Mouse (Mus musculus): ENCODE measurements at regions not wholly inside any gene's neighbourhood (a gene's known extent, or its start where the extent isn't known, plus 50 kb on each side); places are given as distances from the start of the nearest gene placed in this dataset.

GRCm38 (mm10) chr11:63791004-63791862, 130.9 kb downstream of the Hs3st3b1 start:
- no peak for TF ChIP-seq CTCF (IDR thresholded peaks at IDR 0.05; ENCODE audit: control insufficient read depth, insufficient read depth, low read length)
- TF ChIP-seq POLR2A (IDR thresholded peaks at IDR 0.05; ENCODE audit: borderline replicate concordance, control insufficient read depth, low read depth, low read length), result no peak
- Histone ChIP-seq H3K4me1 (ENCODE audit: control insufficient read depth, insufficient read depth, low read length) (no peaks in the 10 kb centered on the region), H3K27ac (ENCODE audit: control insufficient read depth, insufficient read depth, low read depth, low read length, poor library complexity) (no peak overlapping the region), H3K4me3 (replicated peaks; ENCODE audit: control insufficient read depth, low read depth, low read length) (no peak overlapping the region)
- 76% methylated on average over 13 of the region's 13 CpGs for WGBS

- Histone ChIP-seq H3K4me1 (ENCODE audit: control insufficient read depth, insufficient read depth, low read length) (no peaks in the 10 kb centered on the region), H3K4me3 (replicated peaks; ENCODE audit: control insufficient read depth, low read depth, low read length) (no peak overlapping the region), H3K27ac (ENCODE audit: control insufficient read depth, insufficient read depth, low read depth, low read length, poor library complexity) (no peak overlapping the region)
- 79% methylated on average over 8 of the region's 8 CpGs for WGBS
- TF ChIP-seq POLR2A (IDR thresholded peaks at IDR 0.05; ENCODE audit: borderline replicate concordance, control insufficient read depth, low read depth, low read length) (no peak), CTCF (IDR thresholded peaks at IDR 0.05; ENCODE audit: control insufficient read depth, insufficient read depth, low read length) (no peak)
These were observed 128.2 kb downstream of the Hs3st3b1 start for GRCm38 (mm10) chr11:63793732-63794503.

- TF ChIP-seq CTCF (IDR thresholded peaks at IDR 0.05; ENCODE audit: control insufficient read depth, insufficient read depth, low read length), result no peak
- TF ChIP-seq POLR2A (IDR thresholded peaks at IDR 0.05; ENCODE audit: borderline replicate concordance, control insufficient read depth, low read depth, low read length), result no peak
- 75% methylated on average over 5 of the region's 5 CpGs for WGBS
- no peaks in the 10 kb centered on the region for H3K4me1 ChIP-seq (ENCODE audit: control insufficient read depth, insufficient read depth, low read length)
- H3K27ac ChIP-seq (ENCODE audit: control insufficient read depth, insufficient read depth, low read depth, low read length, poor library complexity), result no peak overlapping the region
- no peak overlapping the region for H3K4me3 ChIP-seq (replicated peaks; ENCODE audit: control insufficient read depth, low read depth, low read length)
These were observed 109.9 kb downstream of the Hs3st3b1 start for GRCm38 (mm10) chr11:63812146-63812545.

GRCm38 (mm10) chr11:63822847-63823246, 99.2 kb downstream of the Hs3st3b1 start:
- H3K27ac ChIP-seq (ENCODE audit: control insufficient read depth, insufficient read depth, low read depth, low read length, poor library complexity), result no peak overlapping the region
- no peak for TF ChIP-seq POLR2A (IDR thresholded peaks at IDR 0.05; ENCODE audit: borderline replicate concordance, control insufficient read depth, low read depth, low read length)
- TF ChIP-seq CTCF (IDR thresholded peaks at IDR 0.05; ENCODE audit: control insufficient read depth, insufficient read depth, low read length), result no peak
- no peak overlapping the region for H3K4me3 ChIP-seq (replicated peaks; ENCODE audit: control insufficient read depth, low read depth, low read length)
- WGBS, result 83% methylated on average over 4 of the region's 4 CpGs
- no peaks in the 10 kb centered on the region for H3K4me1 ChIP-seq (ENCODE audit: control insufficient read depth, insufficient read depth, low read length)

GRCm38 (mm10) chr11:63827271-63827762, 94.8 kb downstream of the Hs3st3b1 start:
- Histone ChIP-seq H3K27ac (ENCODE audit: control insufficient read depth, insufficient read depth, low read depth, low read length, poor library complexity) (no peak overlapping the region), H3K4me3 (replicated peaks; ENCODE audit: control insufficient read depth, low read depth, low read length) (no peak overlapping the region), H3K4me1 (ENCODE audit: control insufficient read depth, insufficient read depth, low read length) (no peaks in the 10 kb centered on the region)
- TF ChIP-seq CTCF (IDR thresholded peaks at IDR 0.05; ENCODE audit: control insufficient read depth, insufficient read depth, low read length) (no peak), POLR2A (IDR thresholded peaks at IDR 0.05; ENCODE audit: borderline replicate concordance, control insufficient read depth, low read depth, low read length) (no peak)
- WGBS, result 56% methylated on average over 6 of the region's 6 CpGs

GRCm38 (mm10) chr11:63833480-63833879, 88.6 kb downstream of the Hs3st3b1 start:
- 88% methylated on average over 3 of the region's 3 CpGs for WGBS
- no peak overlapping the region for H3K27ac ChIP-seq (ENCODE audit: control insufficient read depth, insufficient read depth, low read depth, low read length, poor library complexity)
- H3K4me1 ChIP-seq (ENCODE audit: control insufficient read depth, insufficient read depth, low read length), result no peaks in the 10 kb centered on the region
- no peak for TF ChIP-seq POLR2A (IDR thresholded peaks at IDR 0.05; ENCODE audit: borderline replicate concordance, control insufficient read depth, low read depth, low read length)
- no peak for TF ChIP-seq CTCF (IDR thresholded peaks at IDR 0.05; ENCODE audit: control insufficient read depth, insufficient read depth, low read length)
- no peak overlapping the region for H3K4me3 ChIP-seq (replicated peaks; ENCODE audit: control insufficient read depth, low read depth, low read length)

GRCm38 (mm10) chr11:63834140-63834539, 88.0 kb downstream of the Hs3st3b1 start:
- Histone ChIP-seq H3K4me3 (replicated peaks; ENCODE audit: control insufficient read depth, low read depth, low read length) (no peak overlapping the region), H3K4me1 (ENCODE audit: control insufficient read depth, insufficient read depth, low read length) (no peaks in the 10 kb centered on the region), H3K27ac (ENCODE audit: control insufficient read depth, insufficient read depth, low read depth, low read length, poor library complexity) (no peak overlapping the region)
- TF ChIP-seq CTCF (IDR thresholded peaks at IDR 0.05; ENCODE audit: control insufficient read depth, insufficient read depth, low read length) (no peak), POLR2A (IDR thresholded peaks at IDR 0.05; ENCODE audit: borderline replicate concordance, control insufficient read depth, low read depth, low read length) (no peak)
- 49% methylated on average over 4 of the region's 4 CpGs for WGBS

- Histone ChIP-seq H3K4me3 (replicated peaks; ENCODE audit: control insufficient read depth, low read depth, low read length) (no peak overlapping the region), H3K27ac (ENCODE audit: control insufficient read depth, insufficient read depth, low read depth, low read length, poor library complexity) (no peak overlapping the region), H3K4me1 (ENCODE audit: control insufficient read depth, insufficient read depth, low read length) (no peaks in the 10 kb centered on the region)
- 76% methylated on average over 7 of the region's 7 CpGs for WGBS
- TF ChIP-seq CTCF (IDR thresholded peaks at IDR 0.05; ENCODE audit: control insufficient read depth, insufficient read depth, low read length) (no peak), POLR2A (IDR thresholded peaks at IDR 0.05; ENCODE audit: borderline replicate concordance, control insufficient read depth, low read depth, low read length) (no peak)
These were observed 87.5 kb downstream of the Hs3st3b1 start for GRCm38 (mm10) chr11:63834631-63835030.

All from bone marrow, adult 2 months (tissue).